Mouse (Mus musculus) spleen, adult 2 months (tissue): ENCODE results near the gene Trpc2. TPM values are rescaled to one million over a fixed set of nuclear protein-coding genes. Genes with fewer than 3 reads are reported as not detected.

Experiments
- DNase-seq, 2 experiments: peaks; one replicate each; pipeline versions ENCODE4 v3.0.0 to v3.0.0-alpha.2; 2012 to 2021; ENCODE audit warnings: low spot score in 2 of 2, low read depth in 1 of 2
- H3K27ac ChIP-seq: fragments of 200-500 bp; 2 replicates; pipeline ENCODE4 v1.5.1; 2012; ENCODE audit warnings: low read length, inconsistent platforms; ENCODE audit not compliant: insufficient read depth
- H3K27me3 ChIP-seq: fragments of 200-500 bp; 2 replicates; pipeline ENCODE4 v1.6.1; 2012; ENCODE audit warnings: mild to moderate bottlenecking, moderate library complexity, low read length, inconsistent platforms; ENCODE audit not compliant: control insufficient read depth, insufficient read depth
- H3K36me3 ChIP-seq: fragments of 200-500 bp; 2 replicates; pipeline ENCODE4 v1.6.1; 2012; ENCODE audit warnings: mild to moderate bottlenecking, low read length, inconsistent platforms; ENCODE audit not compliant: control insufficient read depth, insufficient read depth
- H3K4me1 ChIP-seq: fragments of 200-500 bp; 2 replicates; pipeline ENCODE4 v1.6.1; 2011; ENCODE audit warnings: inconsistent platforms; ENCODE audit not compliant: control insufficient read depth, insufficient read depth, insufficient read length
- H3K4me3 ChIP-seq: fragments of 200-500 bp; 2 replicates; pipeline ENCODE4 v1.5.1; 2011; ENCODE audit warnings: mild to moderate bottlenecking, inconsistent platforms; ENCODE audit not compliant: insufficient read depth, insufficient read length; ENCODE audit errors: extremely low read depth
- CTCF ChIP-seq: fragments of 200-500 bp; IDR thresholded peaks from 2 replicates; pipeline ENCODE4 v1.5.1; 2011; ENCODE audit warnings: mild to moderate bottlenecking, inconsistent platforms; ENCODE audit not compliant: insufficient read depth, insufficient read length, insufficient replicate concordance; ENCODE audit errors: extremely low read depth
- POLR2A ChIP-seq: fragments of 200-500 bp; IDR thresholded peaks from 2 replicates; pipeline ENCODE4 v1.6.1; 2011; ENCODE audit warnings: low read depth, low read length, inconsistent platforms
- WGBS: fragments of 180-500 bp; shearing (Covaris S2); methylation state at CpG from one replicate; pipeline ENCODE4 v1.1.7; 2018; 5-methylcytosine and 5-hydroxymethylcytosine counted together
- polyA plus RNA-seq: library from polyadenylated mRNA; depleted of rRNA; stranded (reverse); fragments of >200 nt; gene quantifications from 2 replicates; pipeline ENCODE4 v1.2.3, GENCODE M21; 2012

Trpc2 gene
- polyA plus RNA-seq, 1 experiment, result 2.0 TPM

DNA sequence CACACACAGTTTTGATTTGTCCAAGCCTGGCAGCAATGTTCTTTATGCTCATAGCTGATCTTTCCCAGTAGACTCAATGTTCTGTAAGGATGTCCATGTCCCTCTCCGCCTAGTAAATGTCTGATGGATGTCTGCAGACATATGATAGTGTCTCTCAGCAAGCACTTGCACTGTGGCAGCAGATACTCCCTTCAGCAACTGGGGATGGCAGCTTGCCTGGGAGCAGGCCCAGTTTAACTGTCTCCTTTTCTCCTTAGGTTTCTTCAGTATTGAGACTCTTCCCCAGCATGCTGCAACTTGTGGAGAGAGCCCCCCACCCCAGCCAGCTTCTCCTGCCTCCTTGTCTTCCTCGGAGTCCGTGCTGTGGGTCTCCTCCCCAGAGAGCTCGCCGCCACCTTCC is 1.1 kb upstream of the Trpc2 start:
- no peak for TF ChIP-seq CTCF
- no peak for TF ChIP-seq POLR2A
- H3K4me3 ChIP-seq, result no peak overlapping the region
- 96% methylated on average over 5 of the region's 5 CpGs for WGBS
- peaks cover 21% of the 10 kb centered on the region for H3K36me3 ChIP-seq
- H3K27ac ChIP-seq, result no peak overlapping the region
- no peak for DNase-seq
- no peaks in the 10 kb centered on the region for H3K4me1 ChIP-seq
- H3K27me3 ChIP-seq, result no peaks in the 10 kb centered on the region

DNA sequence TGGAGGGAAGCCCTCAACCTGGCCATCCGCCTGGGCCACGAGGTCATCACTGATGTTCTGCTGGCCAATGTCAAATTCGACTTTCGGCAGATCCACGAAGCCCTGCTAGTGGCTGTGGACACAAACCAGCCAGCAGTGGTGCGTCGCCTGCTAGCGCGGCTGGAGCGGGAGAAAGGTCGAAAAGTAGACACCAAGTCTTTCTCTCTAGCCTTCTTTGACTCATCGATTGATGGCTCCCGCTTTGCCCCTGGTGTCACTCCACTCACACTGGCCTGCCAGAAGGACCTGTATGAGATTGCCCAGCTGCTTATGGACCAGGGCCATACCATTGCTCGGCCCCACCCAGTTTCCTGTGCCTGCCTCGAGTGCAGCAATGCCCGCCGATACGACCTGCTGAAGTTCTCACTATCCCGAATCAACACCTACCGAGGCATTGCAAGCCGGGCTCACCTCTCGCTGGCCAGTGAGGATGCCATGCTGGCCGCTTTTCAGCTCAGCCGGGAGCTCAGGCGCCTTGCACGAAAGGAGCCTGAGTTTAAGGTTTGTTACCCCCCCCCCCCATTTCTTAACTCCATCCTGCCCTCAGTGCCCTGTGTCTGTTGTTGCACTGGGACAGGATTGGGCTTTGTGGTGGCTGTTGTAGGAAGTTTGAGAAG is 1.3 kb downstream of the Trpc2 start:
- no peaks in the 10 kb centered on the region for H3K27me3 ChIP-seq
- H3K4me3 ChIP-seq, result no peak overlapping the region
- DNase-seq, result no peak
- TF ChIP-seq POLR2A (no peak), CTCF (no peak)
- H3K36me3 ChIP-seq, result peaks cover 17% of the 10 kb centered on the region
- H3K4me1 ChIP-seq, result no peaks in the 10 kb centered on the region
- no peak overlapping the region for H3K27ac ChIP-seq
- 90% methylated on average over 26 of the region's 26 CpGs for WGBS

DNA sequence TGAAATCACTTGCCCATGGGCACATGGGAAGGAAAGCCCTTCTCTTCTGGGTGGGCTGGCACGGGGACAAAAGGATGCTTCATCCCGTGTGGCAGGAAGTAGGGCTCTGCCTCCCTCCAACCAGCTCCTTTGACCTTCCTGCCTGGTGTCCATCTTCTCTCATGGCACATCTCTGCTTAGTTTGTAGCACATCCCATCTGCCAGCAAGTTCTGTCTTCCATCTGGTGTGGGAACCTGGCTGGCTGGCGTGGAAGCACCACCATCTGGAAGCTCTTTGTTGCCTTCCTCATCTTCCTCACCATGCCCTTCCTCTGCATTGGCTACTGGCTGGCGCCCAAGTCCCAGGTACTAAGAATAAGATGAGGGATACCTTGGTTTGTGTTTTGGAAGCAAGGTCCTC is 4.4 kb downstream of the Trpc2 start:
- H3K36me3 ChIP-seq, result peaks cover 3% of the 10 kb centered on the region; the same call in 1 of the 2 replicates
- no peak for TF ChIP-seq POLR2A
- DNase-seq, result no peak
- no peak overlapping the region for H3K27ac ChIP-seq
- no peaks in the 10 kb centered on the region for H3K27me3 ChIP-seq
- no peaks in the 10 kb centered on the region for H3K4me1 ChIP-seq
- H3K4me3 ChIP-seq, result no peak overlapping the region
- 84% methylated on average over 4 of the region's 4 CpGs for WGBS

DNA sequence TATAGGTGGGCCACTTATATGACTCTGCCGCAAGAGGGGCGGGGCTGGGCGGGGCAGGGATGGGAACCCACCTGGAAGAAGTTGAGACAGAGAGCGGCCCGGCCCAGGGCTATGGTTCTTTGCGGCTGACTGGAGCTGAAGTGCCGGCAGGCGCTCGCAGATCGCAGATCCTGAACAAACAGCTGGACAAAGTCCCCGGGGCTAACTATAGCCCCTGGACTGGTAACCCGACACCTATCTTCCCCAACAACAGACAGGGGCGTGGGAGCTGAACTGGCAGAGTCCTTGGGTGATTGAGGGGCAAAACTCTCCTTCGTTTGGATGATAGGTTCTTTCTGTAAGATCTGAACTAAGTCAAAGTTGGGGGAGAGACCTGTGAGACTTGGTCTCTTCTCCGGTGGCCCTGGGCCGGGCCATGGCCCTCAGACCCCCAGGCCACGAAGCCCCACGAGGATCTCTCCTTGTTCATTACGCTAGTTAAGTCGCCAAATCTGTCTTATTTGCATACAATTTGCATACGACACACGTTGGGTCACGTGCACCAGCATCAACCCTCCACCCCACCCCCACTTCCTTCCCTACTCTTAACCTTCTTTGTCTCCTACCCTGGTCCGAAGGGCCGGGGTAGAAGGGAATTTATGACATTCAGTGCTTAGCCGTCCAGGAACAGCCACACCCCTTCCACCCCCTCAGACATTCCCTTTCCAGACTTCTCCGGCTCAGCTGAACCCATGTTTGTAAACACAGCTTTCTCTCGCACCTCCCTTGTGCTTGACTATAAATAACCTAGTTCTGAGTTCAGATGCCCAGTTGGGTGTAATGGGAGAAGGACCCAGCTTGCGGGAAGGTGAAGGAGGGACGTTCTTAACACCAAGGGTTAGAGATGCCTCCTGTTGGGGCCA is 17.1 kb downstream of the Trpc2 start:
- peaks cover 8% of the 10 kb centered on the region; the same call in 1 of the 2 replicates for H3K4me1 ChIP-seq
- DNase-seq, result peak; percentile 16 to 65
- WGBS, result 14% methylated on average over 30 of the region's 30 CpGs
- H3K4me3 ChIP-seq, result peak overlapping the region; percentile 50
- TF ChIP-seq CTCF, result no peak
- TF ChIP-seq POLR2A, result no peak
- no peaks in the 10 kb centered on the region for H3K27me3 ChIP-seq
- no peaks in the 10 kb centered on the region for H3K36me3 ChIP-seq
- no peak overlapping the region for H3K27ac ChIP-seq

DNA sequence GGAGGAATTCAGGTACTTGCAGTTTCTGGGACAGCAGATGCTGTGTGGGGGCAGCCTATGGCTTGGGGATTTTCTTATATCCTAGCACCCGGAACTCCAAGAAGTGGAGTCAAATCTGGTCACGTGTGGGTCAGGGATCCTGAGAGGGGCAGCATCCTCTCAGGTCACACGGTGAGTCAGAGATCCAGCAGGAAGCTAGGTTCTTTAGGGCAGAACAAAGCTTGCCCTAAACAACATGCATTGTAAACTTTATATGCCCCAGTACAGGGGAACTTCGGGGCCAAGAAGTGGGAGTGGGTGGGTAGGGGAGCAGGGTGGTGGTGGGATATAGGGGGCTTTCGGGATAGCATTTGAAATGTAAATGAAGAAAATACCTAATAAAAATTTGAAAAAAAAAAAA is 18.0 kb downstream of the Trpc2 start:
- TF ChIP-seq POLR2A (no peak), CTCF (no peak)
- H3K4me1 ChIP-seq, result peaks cover 8% of the 10 kb centered on the region; the same call in 1 of the 2 replicates
- no peak overlapping the region for H3K4me3 ChIP-seq
- no peaks in the 10 kb centered on the region for H3K27me3 ChIP-seq
- no peaks in the 10 kb centered on the region for H3K36me3 ChIP-seq
- WGBS, result 84% methylated on average over 5 of the region's 5 CpGs
- no peak overlapping the region for H3K27ac ChIP-seq
- DNase-seq, result no peak

DNA sequence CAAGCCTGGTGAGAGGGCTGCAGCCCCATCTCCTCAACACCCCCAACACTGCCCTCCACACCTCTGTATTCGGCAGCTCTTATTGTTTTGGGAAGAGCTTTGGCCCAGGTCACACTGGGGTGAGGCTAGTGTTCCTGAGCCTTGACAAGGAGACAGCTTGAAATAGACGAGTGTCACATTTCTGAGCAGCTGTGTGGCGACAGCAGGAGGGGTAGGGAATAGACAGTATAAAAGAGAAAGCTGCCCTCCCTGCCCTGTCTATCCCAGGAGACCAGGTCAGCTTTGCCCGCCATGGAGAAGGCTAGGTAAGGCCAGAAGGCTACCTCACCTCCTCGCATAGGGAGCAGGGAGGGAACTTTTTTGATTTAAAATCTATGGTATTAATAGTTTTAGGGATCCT is 18.6 kb downstream of the Trpc2 start, which contains the start of gene Art1:
Gene Art1 (plus strand): TSS at position 257 of the 400 bp plus-strand sequence.
- H3K27ac ChIP-seq, result no peak within 1 kb of the TSS
- no peak for TF ChIP-seq CTCF
- no peak for TF ChIP-seq POLR2A
- H3K4me1 ChIP-seq, result peaks cover 8% of the 10 kb centered on the region; the same call in 1 of the 2 replicates
- H3K36me3 ChIP-seq, result no peaks in the 10 kb centered on the region
- 82% methylated on average over 5 of the region's 5 CpGs for WGBS
- DNase-seq, result no peak
- no peak within 1 kb of the TSS for H3K4me3 ChIP-seq
- H3K27me3 ChIP-seq, result no peaks in the 10 kb centered on the region

DNA sequence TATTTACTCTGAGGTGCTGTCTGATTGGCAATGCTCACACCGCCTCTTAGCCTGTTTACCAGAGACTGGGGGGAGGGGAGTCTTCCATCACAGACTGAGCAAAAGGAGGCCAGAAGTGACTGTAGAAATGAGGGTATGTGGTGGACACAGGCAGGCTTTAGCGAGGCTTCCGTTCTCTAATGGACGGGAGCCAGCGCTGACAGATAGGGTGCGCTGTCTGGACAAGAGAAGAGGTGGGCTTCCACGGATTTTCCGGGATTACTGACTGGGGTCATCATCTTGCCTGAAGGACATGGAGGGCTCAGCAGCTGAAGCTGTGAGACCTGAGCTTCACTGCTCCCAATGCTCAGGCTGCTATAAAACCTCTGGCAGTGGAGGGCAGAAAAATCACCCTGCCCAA is 19.3 kb downstream of the Trpc2 start:
- Histone ChIP-seq H3K27ac (no peak overlapping the region), H3K36me3 (no peaks in the 10 kb centered on the region), H3K4me1 (peaks cover 13% of the 10 kb centered on the region), H3K4me3 (no peak overlapping the region), H3K27me3 (no peaks in the 10 kb centered on the region)
- TF ChIP-seq CTCF, result no peak
- TF ChIP-seq POLR2A, result no peak
- 88% methylated on average over 8 of the region's 8 CpGs for WGBS
- DNase-seq, result no peak
